ENCODE assay signal across 9 mouse cellular contexts in genomic region chr15:79697011-79697410, GRCm38 (mm10). TPM values are rescaled to one million over a fixed set of nuclear protein-coding genes. Genes with fewer than 3 reads are reported as not detected.
DNase-seq lines count a peak whose midpoint lies in the region; ATAC-seq lines count a peak whose summit lies in the region.
"Had no signal": no experiment of that assay in that cellular context is flagged by ENCODE, and none has a peak within 500 bp of the region (broad histone marks: within the 10 kb centered on the region; RNA-seq: fewer than 3 reads in every experiment).

No protein-coding gene starts in this region.

- 52% methylated on average over 6 of the region's 6 CpGs for WGBS in hindbrain, embryonic 14.5 days
- WGBS in liver, embryonic 15.5 days (ENCODE audit: insufficient replicate concordance), result 55% methylated on average over 6 of the region's 6 CpGs

- peak; percentile 31 for DNase-seq in layer of hippocampus, adult 9-11 months
- no peak for DNase-seq in layer of hippocampus, adult 9-10 months (ENCODE audit: low spot score)
- peak; percentile 74 for DNase-seq in cerebellum, adult 9-11 months
- DNase-seq in hindbrain, embryonic 14.5 days (ENCODE audit: low spot score), result no peak
- no peak for DNase-seq in heart, postnatal 14 days
- DNase-seq in gastrocnemius, postnatal 4 days (ENCODE audit: low spot score in 2 of 2), result no peak
- DNase-seq in gastrocnemius, postnatal 14 days, result no peak

- intact Hi-C loops in heart, postnatal 14 days (cut with DNase I), result no loop called here
- intact Hi-C loops in gastrocnemius, postnatal 14 days (cut with DNase I; ENCODE audit: low total_unique reads), result no loop called here

- H3K27me3 ChIP-seq in hindbrain, embryonic 14.5 days (ENCODE audit: control insufficient read depth, insufficient read depth, low read length), result no peaks in the 10 kb centered on the region
- no peaks in the 10 kb centered on the region for H3K27me3 ChIP-seq in liver, embryonic 15.5 days

- peaks cover 17% of the 10 kb centered on the region; the same call in 1 of the 2 replicates for H3K36me3 ChIP-seq in hindbrain, embryonic 14.5 days (replicated peaks; ENCODE audit: control insufficient read depth, insufficient read depth)
- peaks cover 37% of the 10 kb centered on the region for H3K36me3 ChIP-seq in liver, embryonic 15.5 days (replicated peaks)

- H3K27ac ChIP-seq in hindbrain, embryonic 14.5 days, result peak overlapping the region; percentile 66
- H3K27ac ChIP-seq in liver, embryonic 15.5 days (replicated peaks), result peak overlapping the region; percentile 95
- H3K27ac ChIP-seq: stomach, postnatal 0 days had no signal

- H3K9ac ChIP-seq in hindbrain, embryonic 14.5 days, result no peak overlapping the region
- H3K9ac ChIP-seq in liver, embryonic 15.5 days, result no peak overlapping the region

- H3K4me2 ChIP-seq in hindbrain, embryonic 14.5 days (replicated peaks), result no peak overlapping the region
- peak overlapping the region; percentile 92 for H3K4me2 ChIP-seq in liver, embryonic 15.5 days

- peaks cover 21% of the 10 kb centered on the region for H3K4me1 ChIP-seq in hindbrain, embryonic 14.5 days (replicated peaks; ENCODE audit: control insufficient read depth, insufficient read depth, low read length)
- peaks cover 61% of the 10 kb centered on the region for H3K4me1 ChIP-seq in liver, embryonic 15.5 days (replicated peaks)

- no peak; the same call in 1 of the 2 replicates for ATAC-seq in hindbrain, embryonic 14.5 days (ENCODE audit: low FRiP score)
- ATAC-seq in liver, embryonic 15.5 days (ENCODE audit: insufficient read depth), result no peak

- no peaks in the 10 kb centered on the region for H3K9me3 ChIP-seq in hindbrain, embryonic 14.5 days (ENCODE audit: control insufficient read depth, low read length)
- H3K9me3 ChIP-seq in liver, embryonic 15.5 days (replicated peaks), result no peaks in the 10 kb centered on the region

- no peak overlapping the region for H3K4me3 ChIP-seq in hindbrain, embryonic 14.5 days (replicated peaks; ENCODE audit: low read length)
- no peak overlapping the region for H3K4me3 ChIP-seq in liver, embryonic 15.5 days (replicated peaks)

RNA-seq across cellular contexts. Expression of gene Gtpbp1, which starts 6.4 kb away (rescaled TPM):
- 43.1 and 43.4 TPM in 2 replicates for polyA plus RNA-seq in hindbrain, embryonic 14.5 days (2014; fragmentation: Nextera tagmentation; extraction: Ambion mirVana)
- 29.9 and 33.5 TPM in 2 replicates for polyA plus RNA-seq in liver, embryonic 15.5 days (2015; fragmentation: Nextera tagmentation; extraction: Ambion mirVana)
- total RNA-seq in heart, postnatal 14 days (2021), result 10 to 100 TPM; 30.3 to 33.2 TPM
- 10 to 100 TPM; 20.7 to 22.5 TPM for total RNA-seq in gastrocnemius, postnatal 4 days (2021)
- 10 to 100 TPM; 17.7 to 18.0 TPM for total RNA-seq in gastrocnemius, postnatal 14 days (2021)

RNA-seq across cellular contexts. Expression of gene Josd1, which starts 9.3 kb away (rescaled TPM):
- polyA plus RNA-seq in hindbrain, embryonic 14.5 days (2014; fragmentation: Nextera tagmentation; extraction: Ambion mirVana), result 16.1 and 18.6 TPM in 2 replicates
- 20.1 and 22.3 TPM in 2 replicates for polyA plus RNA-seq in liver, embryonic 15.5 days (2015; fragmentation: Nextera tagmentation; extraction: Ambion mirVana)
- total RNA-seq in heart, postnatal 14 days (2021), result 10 to 100 TPM; 28.1 to 30.9 TPM
- 10 to 100 TPM; 16.6 to 17.4 TPM for total RNA-seq in gastrocnemius, postnatal 4 days (2021)
- 10 to 100 TPM in 1 of 2 experiments, 1 to 10 TPM in 1; 9.8 to 11.1 TPM for total RNA-seq in gastrocnemius, postnatal 14 days (2021)

RNA-seq across cellular contexts. Expression of gene Tomm22, which starts 26.4 kb away (rescaled TPM):
- 241 and 244 TPM in 2 replicates for polyA plus RNA-seq in hindbrain, embryonic 14.5 days (2014; fragmentation: Nextera tagmentation; extraction: Ambion mirVana)
- 124 and 134 TPM in 2 replicates for polyA plus RNA-seq in liver, embryonic 15.5 days (2015; fragmentation: Nextera tagmentation; extraction: Ambion mirVana)
- 100 to 1,000 TPM; 109 to 139 TPM for total RNA-seq in heart, postnatal 14 days (2021)
- 100 to 1,000 TPM; 110 to 114 TPM for total RNA-seq in gastrocnemius, postnatal 4 days (2021)
- 10 to 100 TPM; 78.3 to 80.4 TPM for total RNA-seq in gastrocnemius, postnatal 14 days (2021)

RNA-seq across cellular contexts. Expression of gene Cby1, which starts 38.0 kb away (rescaled TPM):
- polyA plus RNA-seq in hindbrain, embryonic 14.5 days (2014; fragmentation: Nextera tagmentation; extraction: Ambion mirVana), result 85.4 and 85.5 TPM in 2 replicates
- polyA plus RNA-seq in liver, embryonic 15.5 days (2015; fragmentation: Nextera tagmentation; extraction: Ambion mirVana), result 12.3 and 12.7 TPM in 2 replicates
- 10 to 100 TPM; 24.7 to 24.9 TPM for total RNA-seq in heart, postnatal 14 days (2021)
- total RNA-seq in gastrocnemius, postnatal 4 days (2021), result 10 to 100 TPM; 29.9 to 32.1 TPM
- total RNA-seq in gastrocnemius, postnatal 14 days (2021), result 10 to 100 TPM; 17.2 to 18.0 TPM

RNA-seq across cellular contexts. Expression of gene Fam227a, which starts 38.3 kb away (rescaled TPM):
- polyA plus RNA-seq in hindbrain, embryonic 14.5 days (2014; fragmentation: Nextera tagmentation; extraction: Ambion mirVana), result 3.3 and 7.6 TPM in 2 replicates
- polyA plus RNA-seq in liver, embryonic 15.5 days (2015; fragmentation: Nextera tagmentation; extraction: Ambion mirVana), result 0.05 and 0.12 TPM in 2 replicates
- 1 to 10 TPM; 1.4 to 2.1 TPM for total RNA-seq in heart, postnatal 14 days (2021)
- total RNA-seq in gastrocnemius, postnatal 4 days (2021), result 1 to 10 TPM; 1.7 to 2.1 TPM
- total RNA-seq in gastrocnemius, postnatal 14 days (2021), result 1 to 10 TPM in 1 of 2 experiments, under 1 TPM in 1; 0.53 to 1.4 TPM

Comparison
In these comparisons a context has a peak if more than half of its experiments do, and no peak if none do; other contexts are left out.
1. DNase-seq: peak in layer of hippocampus, adult 9-11 months (single experiment) and cerebellum, adult 9-11 months (single experiment); none in layer of hippocampus, adult 9-10 months (single experiment), hindbrain, embryonic 14.5 days (single experiment), heart, postnatal 14 days (0 of 2), gastrocnemius, postnatal 4 days (0 of 2) and gastrocnemius, postnatal 14 days (single experiment).